Comparison of ENCODE assay signal across 20 mouse cellular contexts in genomic region chr11:87875436-87875835, GRCm38 (mm10). TPM values are rescaled to one million over a fixed set of nuclear protein-coding genes. Genes with fewer than 3 reads are reported as not detected.
"Had no signal": no experiment of that assay in that cellular context is flagged by ENCODE, and none has a peak within 500 bp of the region (broad histone marks: within the 10 kb centered on the region; RNA-seq: fewer than 3 reads in every experiment).

Epx (minus strand) TSS chr11:87875536.

- DNase-seq: lung, adult 18-20 months; lung, embryonic 14.5 days; lung, postnatal 10 days; lung, postnatal 4 days; midbrain, embryonic 14.5 days; retina, postnatal 1 day; right cerebral cortex, postnatal 14 days; right cerebral cortex, postnatal 4 days; spleen, adult 18-20 months; thymus, adult 18-20 months; thymus, postnatal 14 days; thymus, postnatal 36 days had no signal

- H3K27me3 ChIP-seq: midbrain, embryonic 12.5 days; neural tube, embryonic 13.5 days; neural tube, embryonic 15.5 days had no signal

- ATAC-seq: midbrain, embryonic 16.5 days had no signal

- H3K4me1 ChIP-seq: midbrain, embryonic 10.5 days; midbrain, embryonic 12.5 days had no signal

- H3K27ac ChIP-seq: liver, embryonic 14.5 days; midbrain, embryonic 10.5 days; midbrain, embryonic 12.5 days; neural tube, embryonic 13.5 days; neural tube, embryonic 15.5 days had no signal

- H3K4me3 ChIP-seq: midbrain, embryonic 10.5 days; midbrain, embryonic 12.5 days; myocyte; neural tube, embryonic 13.5 days; neural tube, embryonic 15.5 days had no signal

- H3K36me3 ChIP-seq: midbrain, embryonic 10.5 days; midbrain, embryonic 12.5 days; neural tube, embryonic 13.5 days; neural tube, embryonic 15.5 days had no signal

- H3K9me3 ChIP-seq: midbrain, embryonic 10.5 days; midbrain, embryonic 12.5 days; neural tube, embryonic 13.5 days; neural tube, embryonic 15.5 days had no signal

RNA-seq across cellular contexts. Expression of gene Epx, which starts in this region (rescaled TPM):
- polyA plus RNA-seq: lung, embryonic 14.5 days; lung, embryonic 16.5 days; midbrain, embryonic 10.5 days; midbrain, embryonic 12.5 days; midbrain, embryonic 14.5 days; myocyte had no signal
